Mouse (Mus musculus) retina, postnatal 1 day (tissue): ENCODE results near the gene Mllt3.

Source experiments
- DNase-seq: peaks from one replicate; pipeline ENCODE4 v3.0.0-alpha.2; 2012

Mllt3 gene

GRCm38 (mm10) chr4:87944320-87944719, 88.8 kb downstream of the Mllt3 start:
- no peak for DNase-seq

- no peak for DNase-seq
Observed at GRCm38 (mm10) chr4:87942921-87943403, 90.2 kb downstream of the Mllt3 start.

GRCm38 (mm10) chr4:87939474-87940154, 93.5 kb downstream of the Mllt3 start:
- no peak for DNase-seq

GRCm38 (mm10) chr4:87936326-87936725, 96.8 kb downstream of the Mllt3 start:
- DNase-seq: no peak

GRCm38 (mm10) chr4:87933701-87934337, 99.3 kb downstream of the Mllt3 start:
- DNase-seq: no peak

GRCm38 (mm10) chr4:87930356-87931245, 102.6 kb downstream of the Mllt3 start:
- DNase-seq: no peak

GRCm38 (mm10) chr4:87928603-87929199, 104.5 kb downstream of the Mllt3 start:
- DNase-seq: no peak

- DNase-seq: no peak
Observed at GRCm38 (mm10) chr4:87927354-87927753, 105.8 kb downstream of the Mllt3 start.

GRCm38 (mm10) chr4:87920664-87921063, 112.5 kb downstream of the Mllt3 start:
- no peak for DNase-seq

- no peak for DNase-seq
Observed at GRCm38 (mm10) chr4:87911172-87911994, 121.8 kb downstream of the Mllt3 start.

GRCm38 (mm10) chr4:87905149-87905771, 127.9 kb downstream of the Mllt3 start:
- DNase-seq: no peak

GRCm38 (mm10) chr4:87904722-87905121, 128.4 kb downstream of the Mllt3 start:
- no peak for DNase-seq

- no peak for DNase-seq
Observed at GRCm38 (mm10) chr4:87902584-87902983, 130.6 kb downstream of the Mllt3 start.

- DNase-seq: no peak
Observed at GRCm38 (mm10) chr4:87901166-87901565, 132.0 kb downstream of the Mllt3 start.

GRCm38 (mm10) chr4:87893498-87893897, 139.7 kb downstream of the Mllt3 start:
- no peak for DNase-seq

- no peak for DNase-seq
Observed at GRCm38 (mm10) chr4:87893012-87893411, 140.2 kb downstream of the Mllt3 start.

GRCm38 (mm10) chr4:87883225-87883875, 149.8 kb downstream of the Mllt3 start:
- peak; percentile 29 for DNase-seq

GRCm38 (mm10) chr4:87881995-87882394, 151.2 kb downstream of the Mllt3 start:
- DNase-seq: no peak

GRCm38 (mm10) chr4:87881583-87881982, 151.6 kb downstream of the Mllt3 start:
- DNase-seq: no peak

- no peak for DNase-seq
Observed at GRCm38 (mm10) chr4:87880297-87880696, 152.9 kb downstream of the Mllt3 start.

- no peak for DNase-seq
Observed at GRCm38 (mm10) chr4:87878701-87879100, 154.5 kb downstream of the Mllt3 start.
